Mouse (Mus musculus) gastrocnemius, postnatal 4 days (tissue): ENCODE data around the gene Scnn1a. TPM values are rescaled to one million over a fixed set of nuclear protein-coding genes. Genes with fewer than 3 reads are reported as not detected.

ENCODE experiments used
- total RNA-seq, 2 experiments: library from RNA; stranded (reverse); gene quantifications; 2 replicates each; pipeline ENCODE4 v1.2.3; 2021

Gene Scnn1a
- total RNA-seq, 2 experiments from 2014 or later, result 0.39 to 0.86 TPM

Other genes starting within 250 kb of the Scnn1a start
- 100 to 1,000 TPM; 160 to 164 TPM for gene Chd4, start 224.7 kb upstream of the Scnn1a start, total RNA-seq
- 10 to 100 TPM; 26.7 to 28.5 TPM for gene Nop2, start 188.8 kb upstream of the Scnn1a start, total RNA-seq
- gene Iffo1, start 175.4 kb upstream of the Scnn1a start, total RNA-seq, result 100 to 1,000 TPM in 1 of 2 experiments, 10 to 100 TPM in 1; 90.6 to 108 TPM
- gene Gapdh, start 154.2 kb upstream of the Scnn1a start, total RNA-seq, result 1,000 to 10,000 TPM; 5,945 to 6,079 TPM
- gene Ncapd2, start 129.0 kb upstream of the Scnn1a start, total RNA-seq, result 10 to 100 TPM; 66.1 to 68.8 TPM
- 100 to 1,000 TPM; 206 to 218 TPM for gene Mrpl51, start 128.9 kb upstream of the Scnn1a start, total RNA-seq
- 1 to 10 TPM; 7.0 to 7.3 TPM for gene Vamp1, start 105.1 kb upstream of the Scnn1a start, total RNA-seq
- gene Tapbpl, start 88.8 kb upstream of the Scnn1a start, total RNA-seq, result 1 to 10 TPM; 2.4 to 3.4 TPM
- under 1 TPM; 0.44 to 0.71 TPM for gene Cd27, start 83.6 kb upstream of the Scnn1a start, total RNA-seq
- not detected for gene Tuba3a, start 34.6 kb upstream of the Scnn1a start, total RNA-seq
- 10 to 100 TPM; 43.8 to 48.0 TPM for gene Ltbr, start 6.8 kb upstream of the Scnn1a start, total RNA-seq
- 10 to 100 TPM; 59.8 to 60.1 TPM for gene Tnfrsf1a, start 28.7 kb downstream of the Scnn1a start, total RNA-seq
- under 1 TPM; 0.07 to 0.08 TPM for gene Plekhg6, start 60.1 kb downstream of the Scnn1a start, total RNA-seq
- gene Cd9, start 174.1 kb downstream of the Scnn1a start, total RNA-seq, result 100 to 1,000 TPM in 1 of 2 experiments, 10 to 100 TPM in 1; 99.0 to 103 TPM
- gene Vwf, start 226.1 kb downstream of the Scnn1a start, total RNA-seq, result 10 to 100 TPM; 26.3 to 26.7 TPM